Mouse (Mus musculus) neural tube, embryonic 11.5 days (tissue): ENCODE results near the gene Zfp329. TPM values are rescaled to one million over a fixed set of nuclear protein-coding genes. Genes with fewer than 3 reads are reported as not detected.

Source experiments
- ATAC-seq: fragments of 200-750 bp; cut with Nextera tagmentation; 2 replicates; pipeline ENCODE4 v1.8.0; 2017; ENCODE audit warnings: moderate number of reproducible peaks, mild to moderate bottlenecking, moderate TSS enrichment, moderate library complexity; ENCODE audit not compliant: insufficient read depth, low FRiP score, low TSS enrichment
- DNase-seq: peaks from one replicate; pipeline ENCODE4 v3.0.0-alpha.2; 2015; ENCODE audit warnings: low spot score
- H3K27ac ChIP-seq: fragments of 300-500 bp; sonication (generic); 2 replicates; pipeline ENCODE4 v1.5.1; 2014; ENCODE audit warnings: low read depth, mild to moderate bottlenecking, low read length
- H3K27me3 ChIP-seq: fragments of 300-500 bp; sonication (generic); 2 replicates; pipeline ENCODE4 v1.6.1; 2014; ENCODE audit warnings: mild to moderate bottlenecking, low read length, mixed read lengths; ENCODE audit not compliant: control insufficient read depth, insufficient read depth
- H3K36me3 ChIP-seq: fragments of 300-500 bp; sonication (generic); 2 replicates; pipeline ENCODE4 v1.6.1; 2014; ENCODE audit warnings: mild to moderate bottlenecking, low read length, moderate library complexity, mixed read lengths; ENCODE audit not compliant: control insufficient read depth, insufficient read depth
- H3K4me1 ChIP-seq: fragments of 300-500 bp; sonication (generic); 2 replicates; pipeline ENCODE4 v1.6.1; 2014; ENCODE audit warnings: low read length, mixed read lengths; ENCODE audit not compliant: control insufficient read depth, insufficient read depth
- H3K4me2 ChIP-seq: fragments of 300-500 bp; sonication (generic); 2 replicates; pipeline ENCODE4 v1.6.1; 2014; ENCODE audit warnings: low read depth, mild to moderate bottlenecking, moderate library complexity
- H3K4me3 ChIP-seq: fragments of 300-500 bp; sonication (generic); 2 replicates; pipeline ENCODE4 v1.5.1; 2014; ENCODE audit warnings: low read depth, low read length
- H3K9ac ChIP-seq: fragments of 300-500 bp; sonication (generic); 2 replicates; pipeline ENCODE4 v1.6.1; 2014; ENCODE audit warnings: mild to moderate bottlenecking, low read length
- H3K9me3 ChIP-seq: fragments of 300-500 bp; sonication (generic); 2 replicates; pipeline ENCODE4 v1.6.1; 2016; ENCODE audit warnings: low read length; ENCODE audit not compliant: control insufficient read depth
- WGBS: fragments of 180-500 bp; shearing (Covaris S2); extraction: QIAGEN DNeasy Blood & Tissue Kit; methylation state at CpG from one replicate; pipeline ENCODE4 v1.1.7; 2014; 5-methylcytosine and 5-hydroxymethylcytosine counted together
- polyA plus RNA-seq: library from polyadenylated mRNA; unstranded; fragments of >200 nt; fragmentation: Nextera tagmentation; extraction: Ambion mirVana; gene quantifications from 2 replicates; pipeline ENCODE4 v1.2.1, GENCODE M21; 2014

The Zfp329 gene
- polyA plus RNA-seq, 1 experiment from 2014 or later, result 19.2 TPM

GRCm38 (mm10) chr7:12774111-12774510 lies 44.5 kb downstream of the Zfp329 start:
- 92% methylated on average over 9 of the region's 9 CpGs for WGBS
- no peak overlapping the region for H3K4me3 ChIP-seq
- H3K4me2 ChIP-seq, result no peak overlapping the region
- no peak overlapping the region for H3K9ac ChIP-seq
- DNase-seq (no peak), ATAC-seq (no peak)
- H3K27ac ChIP-seq, result no peak overlapping the region
- no peaks in the 10 kb centered on the region for H3K27me3 ChIP-seq
- H3K4me1 ChIP-seq, result no peaks in the 10 kb centered on the region
- no peaks in the 10 kb centered on the region; the same call in 1 of the 2 replicates for H3K9me3 ChIP-seq
- peaks cover 9% of the 10 kb centered on the region for H3K36me3 ChIP-seq

Other genes starting within 250 kb of the Zfp329 start
- 0.01 TPM in 1 of 2 replicates, not detected in the other for gene Vmn2r53, start 210.1 kb downstream of the Zfp329 start, polyA plus RNA-seq
- gene Vmn2r54, start 178.5 kb downstream of the Zfp329 start, polyA plus RNA-seq, result not detected in 2 replicates
- not detected in 2 replicates for gene Vmn2r55, start 133.9 kb downstream of the Zfp329 start, polyA plus RNA-seq
- gene Vmn2r56, start 83.9 kb downstream of the Zfp329 start, polyA plus RNA-seq, result 0.03 TPM in 1 of 2 replicates, not detected in the other
- gene Zscan18, start 15.2 kb downstream of the Zfp329 start, polyA plus RNA-seq, result 12.5 and 13.9 TPM in 2 replicates
- 29.4 and 32.7 TPM in 2 replicates for gene Zfp110, start 15.9 kb upstream of the Zfp329 start, polyA plus RNA-seq
- 7.0 and 8.1 TPM in 2 replicates for gene Zfp128, start 62.3 kb upstream of the Zfp329 start, polyA plus RNA-seq
- 18.3 and 19.7 TPM in 2 replicates for gene Zscan22, start 79.0 kb upstream of the Zfp329 start, polyA plus RNA-seq
- 910 and 930 TPM in 2 replicates for gene Rps5, start 103.4 kb upstream of the Zfp329 start, polyA plus RNA-seq
- 0.61 and 0.66 TPM in 2 replicates for gene Rnf225, start 108.6 kb upstream of the Zfp329 start, polyA plus RNA-seq
- 9.8 and 10.3 TPM in 2 replicates for gene Zfp324, start 147.0 kb upstream of the Zfp329 start, polyA plus RNA-seq
- gene Zfp446, start 159.0 kb upstream of the Zfp329 start, polyA plus RNA-seq, result 7.1 and 8.2 TPM in 2 replicates
- gene Slc27a5, start 179.3 kb upstream of the Zfp329 start, polyA plus RNA-seq, result not detected in 2 replicates
- gene Trim28, start 180.3 kb upstream of the Zfp329 start, polyA plus RNA-seq, result 512 and 523 TPM in 2 replicates
- gene Zbtb45, start 191.2 kb upstream of the Zfp329 start, polyA plus RNA-seq, result 30.7 and 33.5 TPM in 2 replicates
- 120 and 126 TPM in 2 replicates for gene Chmp2a, start 215.9 kb upstream of the Zfp329 start, polyA plus RNA-seq
- 189 and 194 TPM in 2 replicates for gene Ube2m, start 219.4 kb upstream of the Zfp329 start, polyA plus RNA-seq
- gene Mzf1, start 235.9 kb upstream of the Zfp329 start, polyA plus RNA-seq, result 1.7 and 2.2 TPM in 2 replicates